Mouse (Mus musculus) embryo, embryonic 10.5 days (tissue): Measurements from ENCODE around the gene Mpc2.
A peak's percentile ranks its signal among the peaks of the same experiment; 100 is the strongest.

Source experiments
- DNase-seq: peaks from one replicate; pipeline ENCODE4 v3.0.0-alpha.2; 2015; ENCODE audit warnings: low spot score

Mpc2 gene

GRCm38 (mm10) chr1:165503307-165504024, 43.0 kb downstream of the Mpc2 start:
- DNase-seq, result peak; percentile 64

DNA sequence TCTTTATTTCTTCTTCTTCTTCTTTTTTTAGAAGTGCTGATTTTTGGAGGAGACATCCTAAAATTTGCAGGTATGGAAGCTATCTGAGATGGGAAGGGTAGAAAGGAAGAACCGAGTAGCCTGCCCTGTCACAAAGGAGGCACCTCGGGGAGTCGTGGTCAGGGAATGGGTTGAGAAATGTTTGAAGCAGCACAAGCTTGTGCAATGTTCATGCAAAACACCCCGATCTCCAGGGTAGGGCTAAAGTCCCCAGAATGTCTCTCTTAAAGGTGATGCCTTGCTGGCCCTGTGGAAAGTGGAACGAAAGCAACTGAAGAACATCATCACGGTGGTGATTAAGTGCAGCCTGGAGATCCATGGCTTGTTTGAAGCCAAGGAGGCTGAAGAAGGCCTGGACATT, 45.9 kb downstream of the Mpc2 start:
- DNase-seq, result no peak

- DNase-seq, result no peak
Observed at GRCm38 (mm10) chr1:165510161-165510560, 49.7 kb downstream of the Mpc2 start.

GRCm38 (mm10) chr1:165520716-165521115, 60.3 kb downstream of the Mpc2 start:
- DNase-seq, result no peak
